Mouse (Mus musculus) lung, embryonic 15.5 days (tissue): Measurements from ENCODE around the gene Nat8f6. TPM values are rescaled to one million over a fixed set of nuclear protein-coding genes. Genes with fewer than 3 reads are reported as not detected.
"Not testable (repeated sequence)": the region's sequence is repeated elsewhere in the genome, so short reads cannot be mapped to it uniquely, and the experiment has no call there.

Experiments
- ATAC-seq: fragments of 200-750 bp; cut with Nextera tagmentation; 2 replicates; pipeline ENCODE4 v1.8.0; 2017; ENCODE audit warnings: moderate number of reproducible peaks, borderline replicate concordance; ENCODE audit not compliant: low FRiP score, low TSS enrichment; ENCODE audit errors: extremely low read depth
- H3K27ac ChIP-seq: fragments of 300-500 bp; sonication (generic); 2 replicates; pipeline ENCODE4 v1.5.1; 2015; ENCODE audit warnings: moderate library complexity, mild to moderate bottlenecking, inconsistent platforms
- H3K27me3 ChIP-seq: fragments of 300-500 bp; sonication (generic); 2 replicates; pipeline ENCODE4 v1.6.1; 2015; ENCODE audit warnings: inconsistent platforms
- H3K36me3 ChIP-seq: fragments of 300-500 bp; sonication (generic); 2 replicates; pipeline ENCODE4 v1.6.1; 2015; ENCODE audit warnings: inconsistent platforms
- H3K4me1 ChIP-seq: fragments of 300-500 bp; sonication (generic); 2 replicates; pipeline ENCODE4 v1.6.1; 2015; ENCODE audit warnings: inconsistent platforms
- H3K4me2 ChIP-seq: fragments of 300-500 bp; sonication (generic); 2 replicates; pipeline ENCODE4 v1.6.1; 2015; ENCODE audit warnings: inconsistent platforms, mild to moderate bottlenecking, moderate library complexity
- H3K4me3 ChIP-seq: fragments of 300-500 bp; sonication (generic); 2 replicates; pipeline ENCODE4 v1.5.1; 2015; ENCODE audit warnings: mild to moderate bottlenecking, inconsistent platforms
- H3K9ac ChIP-seq: fragments of 300-500 bp; sonication (generic); 2 replicates; pipeline ENCODE4 v1.6.1; 2015; ENCODE audit warnings: inconsistent platforms
- H3K9me3 ChIP-seq: fragments of 300-500 bp; sonication (generic); 2 replicates; pipeline ENCODE4 v1.6.1; 2016; ENCODE audit warnings: inconsistent platforms
- WGBS: fragments of 180-500 bp; shearing (Covaris S2); methylation state at CpG from one replicate; pipeline ENCODE4 v1.1.7; 2015; 5-methylcytosine and 5-hydroxymethylcytosine counted together
- polyA plus RNA-seq: library from polyadenylated mRNA; unstranded; fragments of >200 nt; fragmentation: Nextera tagmentation; extraction: Ambion mirVana; gene quantifications from 2 replicates; pipeline ENCODE4 v1.2.1, GENCODE M21; 2015

The Nat8f6 gene
- polyA plus RNA-seq, 1 experiment from 2014 or later: not detected

DNA sequence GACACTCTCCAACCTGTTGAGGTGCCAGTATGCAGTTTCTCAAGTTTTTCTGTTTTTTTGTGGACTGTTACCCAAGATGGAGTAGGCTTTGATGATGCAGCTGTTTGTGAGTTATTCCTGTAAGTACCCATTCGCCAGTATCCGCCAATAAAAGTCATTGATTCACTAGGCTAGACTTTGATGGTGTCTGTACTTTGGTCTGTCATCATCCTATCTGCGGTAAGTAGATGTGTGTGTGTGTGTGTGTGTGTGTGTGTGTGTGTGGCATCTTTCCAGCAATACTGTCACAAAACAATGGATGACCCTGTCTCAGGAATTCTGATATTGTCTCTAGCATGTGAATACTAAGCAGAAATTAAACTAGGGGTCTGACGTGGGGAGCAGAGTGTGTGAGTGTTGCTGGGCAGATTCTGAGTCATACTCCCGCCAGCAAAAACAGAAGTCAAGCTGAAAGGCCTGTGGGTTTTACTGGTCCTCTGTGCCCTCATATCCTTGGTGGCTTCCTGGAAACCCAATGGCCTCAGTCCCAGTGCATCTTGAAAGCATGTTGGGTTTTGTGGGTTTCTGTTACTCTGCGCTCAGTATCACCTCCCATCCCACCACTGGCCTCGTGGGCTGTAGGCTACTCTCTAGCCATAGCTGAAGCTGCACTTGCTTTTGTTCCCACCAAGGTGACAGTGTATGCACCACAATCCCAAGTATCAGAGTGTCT, 30.5 kb upstream of the Nat8f6 start:
- Histone ChIP-seq H3K27ac (no peak overlapping the region), H3K36me3 (no peaks in the 10 kb centered on the region), H3K9me3 (no peaks in the 10 kb centered on the region), H3K9ac (no peak overlapping the region), H3K4me2 (no peak overlapping the region), H3K27me3 (no peaks in the 10 kb centered on the region), H3K4me1 (no peaks in the 10 kb centered on the region), H3K4me3 (no peak overlapping the region)
- 86% methylated on average over 7 of the region's 7 CpGs for WGBS
- no peak for ATAC-seq

DNA sequence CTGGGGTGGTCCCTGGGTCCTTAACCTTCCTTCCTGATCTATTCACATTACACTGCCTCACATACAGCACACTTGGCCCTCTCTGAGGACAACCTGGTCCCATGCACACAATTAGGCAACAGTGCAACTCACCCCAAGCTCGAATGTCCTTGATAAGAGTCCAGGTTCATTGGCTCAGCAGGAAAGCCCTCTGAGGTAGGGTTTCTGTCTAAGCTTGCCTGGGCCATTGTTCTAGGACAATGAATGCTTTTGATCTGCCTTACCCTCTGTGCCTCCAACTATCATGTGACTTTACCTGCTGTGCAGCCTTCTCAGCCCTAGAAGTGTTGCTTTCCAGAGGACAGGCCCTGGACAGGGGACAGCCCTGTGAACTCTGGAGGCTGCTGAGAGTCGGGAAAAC, 28.5 kb upstream of the Nat8f6 start:
- H3K9me3 ChIP-seq: no peaks in the 10 kb centered on the region
- no peaks in the 10 kb centered on the region for H3K36me3 ChIP-seq
- no peak overlapping the region for H3K4me3 ChIP-seq
- H3K9ac ChIP-seq: no peak overlapping the region
- no peaks in the 10 kb centered on the region for H3K4me1 ChIP-seq
- ATAC-seq: no peak
- no peak overlapping the region for H3K27ac ChIP-seq
- WGBS: 16% methylated on average over 2 of the region's 2 CpGs
- H3K4me2 ChIP-seq: no peak overlapping the region
- H3K27me3 ChIP-seq: no peaks in the 10 kb centered on the region

DNA sequence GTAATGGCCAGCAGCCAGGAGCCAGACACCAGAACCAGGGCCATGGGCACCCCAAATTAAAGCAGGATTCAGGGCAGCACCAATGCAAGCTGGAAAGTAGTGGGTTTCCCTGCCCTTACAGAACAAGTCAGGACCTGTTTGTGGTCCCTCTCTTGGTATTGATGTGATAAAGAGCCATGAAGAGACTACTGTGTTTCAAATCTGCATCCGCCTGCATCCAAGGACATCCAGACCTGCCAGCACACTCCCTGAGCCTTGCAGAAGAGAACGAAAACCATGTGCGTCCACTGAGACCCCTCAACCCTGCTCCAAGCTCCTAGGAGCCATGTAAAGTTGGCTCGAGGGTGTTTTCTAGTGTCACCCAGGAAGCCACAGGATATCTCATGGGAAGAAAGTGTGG, 27.4 kb upstream of the Nat8f6 start:
- H3K27ac ChIP-seq: no peak overlapping the region
- no peaks in the 10 kb centered on the region for H3K9me3 ChIP-seq
- no peaks in the 10 kb centered on the region for H3K4me1 ChIP-seq
- H3K27me3 ChIP-seq: no peaks in the 10 kb centered on the region
- H3K36me3 ChIP-seq: no peaks in the 10 kb centered on the region
- no peak overlapping the region for H3K4me3 ChIP-seq
- no peak for ATAC-seq
- 75% methylated on average over 4 of the region's 4 CpGs for WGBS
- H3K9ac ChIP-seq: no peak overlapping the region
- no peak overlapping the region for H3K4me2 ChIP-seq

DNA sequence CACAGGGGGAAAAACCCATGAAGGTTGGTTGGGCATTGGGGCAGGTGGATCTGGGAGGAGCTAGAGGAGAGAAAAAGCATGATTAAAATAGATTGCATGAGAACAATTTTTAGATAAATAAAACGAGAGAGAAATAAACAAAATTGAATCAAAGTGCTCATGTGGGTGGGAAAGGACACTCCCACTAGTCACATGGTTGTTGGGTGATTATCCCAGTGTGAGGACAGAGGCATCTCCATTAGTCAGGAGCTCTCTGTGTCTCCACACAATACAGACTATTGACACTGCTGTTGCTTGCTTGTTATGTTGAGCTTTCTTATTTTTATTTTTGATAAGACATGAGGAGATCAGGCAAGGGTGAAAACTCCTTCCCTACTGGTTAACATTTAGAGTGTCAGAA, 26.2 kb upstream of the Nat8f6 start:
- Histone ChIP-seq H3K4me2 (no peak overlapping the region), H3K9me3 (no peaks in the 10 kb centered on the region), H3K27ac (no peak overlapping the region), H3K4me3 (no peak overlapping the region), H3K27me3 (no peaks in the 10 kb centered on the region), H3K9ac (no peak overlapping the region), H3K36me3 (no peaks in the 10 kb centered on the region), H3K4me1 (no peaks in the 10 kb centered on the region)
- ATAC-seq: no peak
- 23% methylated on average over 1 of the region's 1 CpGs for WGBS

DNA sequence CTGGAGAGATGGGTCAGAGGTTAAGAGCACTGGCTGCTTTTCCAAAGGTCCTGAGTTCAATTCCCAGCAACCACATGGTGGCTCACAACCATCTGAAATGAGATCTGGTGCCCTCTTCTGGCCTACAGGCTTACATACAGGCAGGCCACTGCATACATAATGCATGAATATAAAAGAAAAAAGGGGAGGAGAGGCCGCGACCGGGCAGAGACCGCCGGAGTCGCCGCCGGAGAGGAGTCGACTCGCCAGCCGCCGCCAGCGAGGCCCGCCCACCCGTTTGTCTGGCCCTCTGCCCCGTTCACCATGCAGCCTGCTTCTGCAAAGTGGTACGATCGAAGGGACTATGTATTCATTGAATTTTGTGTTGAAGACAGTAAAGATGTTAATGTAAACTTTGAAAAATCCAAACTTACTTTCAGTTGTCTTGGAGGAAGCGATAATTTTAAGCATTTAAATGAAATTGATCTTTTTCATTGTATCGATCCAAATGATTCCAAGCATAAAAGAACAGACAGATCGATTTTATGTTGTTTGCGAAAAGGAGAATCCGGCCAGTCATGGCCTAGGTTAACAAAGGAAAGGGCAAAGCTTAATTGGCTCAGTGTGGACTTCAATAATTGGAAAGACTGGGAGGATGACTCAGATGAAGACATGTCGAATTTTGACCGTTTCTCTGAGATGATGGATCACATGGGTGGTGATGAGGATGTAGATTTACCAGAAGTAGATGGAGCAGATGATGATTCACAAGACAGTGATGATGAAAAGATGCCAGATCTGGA, 23.1 kb upstream of the Nat8f6 start:
- not testable (repeated sequence) for ATAC-seq, H3K4me3 ChIP-seq, H3K36me3 ChIP-seq, H3K9me3 ChIP-seq, H3K4me2 ChIP-seq, H3K27me3 ChIP-seq, H3K9ac ChIP-seq, H3K4me1 ChIP-seq, H3K27ac ChIP-seq
- 81% methylated on average over 25 of the region's 25 CpGs for WGBS

DNA sequence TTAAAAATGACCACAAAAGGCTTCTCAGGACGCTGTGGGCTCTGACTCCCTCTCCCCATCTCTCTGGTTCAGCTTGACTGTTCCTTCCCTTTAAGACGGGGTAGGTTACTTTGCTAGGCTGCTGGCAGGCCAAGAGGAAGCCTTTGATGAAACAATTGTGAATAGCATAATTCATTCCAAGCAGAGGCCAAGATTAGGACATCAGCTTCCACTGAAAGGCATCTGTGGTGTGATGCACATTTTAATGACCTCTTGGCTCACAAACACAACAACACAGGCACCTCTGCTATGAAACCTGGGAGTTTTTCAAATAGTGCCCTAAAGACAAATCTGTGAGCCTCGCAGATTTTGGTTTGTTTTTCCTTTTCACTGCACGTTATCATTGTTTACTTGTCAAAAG, 19.2 kb upstream of the Nat8f6 start:
- Histone ChIP-seq H3K27me3 (no peaks in the 10 kb centered on the region), H3K9me3 (no peaks in the 10 kb centered on the region), H3K4me2 (no peak overlapping the region), H3K4me1 (no peaks in the 10 kb centered on the region), H3K27ac (no peak overlapping the region), H3K4me3 (no peak overlapping the region), H3K36me3 (no peaks in the 10 kb centered on the region), H3K9ac (no peak overlapping the region)
- 41% methylated on average over 4 of the region's 4 CpGs for WGBS
- ATAC-seq: no peak

DNA sequence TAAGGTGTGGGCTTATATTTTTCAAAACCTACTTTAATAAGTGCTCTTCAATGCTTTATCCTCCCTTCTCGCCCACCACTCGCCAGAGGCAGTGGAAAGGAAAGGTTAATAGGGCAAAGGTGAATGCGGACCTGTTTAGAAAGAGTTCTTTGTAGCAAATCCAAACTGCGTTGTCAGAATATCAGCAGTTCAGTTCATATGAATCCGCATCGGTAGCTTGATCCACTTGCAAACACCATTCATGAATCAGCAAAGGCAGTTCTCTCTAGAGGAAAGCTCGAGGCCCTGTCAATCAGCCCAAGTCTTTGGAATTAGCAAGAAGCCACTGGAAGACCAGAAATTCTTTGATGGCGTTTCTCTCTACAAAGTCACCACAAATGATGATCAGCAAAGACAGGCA, 17.9 kb upstream of the Nat8f6 start:
- no peak for ATAC-seq
- 60% methylated on average over 8 of the region's 8 CpGs for WGBS
- H3K36me3 ChIP-seq: no peaks in the 10 kb centered on the region
- no peaks in the 10 kb centered on the region for H3K4me1 ChIP-seq
- no peaks in the 10 kb centered on the region for H3K27me3 ChIP-seq
- H3K9ac ChIP-seq: no peak overlapping the region
- no peak overlapping the region for H3K4me3 ChIP-seq
- H3K27ac ChIP-seq: no peak overlapping the region
- no peak overlapping the region for H3K4me2 ChIP-seq
- no peaks in the 10 kb centered on the region for H3K9me3 ChIP-seq

DNA sequence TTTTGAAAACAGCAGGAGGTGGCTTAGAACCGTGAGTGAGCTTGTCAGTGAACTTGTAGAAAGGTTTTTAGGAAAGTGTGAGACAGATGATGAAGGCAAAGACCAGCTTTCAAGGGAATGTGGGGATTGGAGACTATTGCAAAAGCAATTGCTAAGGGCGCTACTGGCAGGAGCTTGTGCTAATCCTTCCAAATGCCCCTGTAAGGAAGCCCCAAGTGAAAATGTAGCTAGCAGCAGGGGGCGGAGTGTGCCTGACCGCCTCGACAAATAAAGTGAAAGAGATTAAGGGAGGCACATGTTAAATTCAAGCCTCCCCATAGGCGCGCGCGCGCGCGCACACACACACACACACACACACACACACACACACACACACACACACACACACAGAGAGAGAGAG, 16.6 kb upstream of the Nat8f6 start:
- H3K27me3 ChIP-seq, ATAC-seq, H3K9ac ChIP-seq, H3K4me1 ChIP-seq, H3K27ac ChIP-seq, H3K9me3 ChIP-seq, H3K4me3 ChIP-seq, H3K36me3 ChIP-seq: not testable (repeated sequence)
- WGBS: 10% methylated on average over 12 of the region's 12 CpGs
- H3K4me2 ChIP-seq: peak overlapping the region; percentile 39

DNA sequence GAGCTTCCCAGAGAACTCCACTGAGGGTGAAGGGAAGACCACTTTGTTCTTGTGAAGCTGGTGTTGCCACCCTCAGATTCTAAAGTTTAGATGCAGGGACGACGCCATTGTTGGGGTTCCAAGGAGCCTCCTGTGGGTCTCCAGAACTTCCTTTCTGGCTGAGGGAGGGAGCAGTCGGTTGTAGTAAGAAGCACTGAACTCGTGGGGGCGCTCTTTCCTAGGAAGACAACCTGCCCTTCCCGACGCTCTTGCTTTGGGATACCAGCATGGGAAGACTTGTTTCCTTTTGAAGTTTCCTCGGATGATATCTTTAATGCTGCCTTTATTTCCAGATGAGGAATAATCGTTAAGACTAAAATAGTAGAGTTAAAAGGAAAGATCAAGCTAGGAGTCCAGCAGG, 16.1 kb upstream of the Nat8f6 start:
- H3K9me3 ChIP-seq, H3K36me3 ChIP-seq, H3K4me3 ChIP-seq, H3K9ac ChIP-seq, H3K4me1 ChIP-seq, ATAC-seq, H3K27ac ChIP-seq, H3K27me3 ChIP-seq: not testable (repeated sequence)
- WGBS: 11% methylated on average over 9 of the region's 9 CpGs
- peak overlapping the region; percentile 39 for H3K4me2 ChIP-seq

DNA sequence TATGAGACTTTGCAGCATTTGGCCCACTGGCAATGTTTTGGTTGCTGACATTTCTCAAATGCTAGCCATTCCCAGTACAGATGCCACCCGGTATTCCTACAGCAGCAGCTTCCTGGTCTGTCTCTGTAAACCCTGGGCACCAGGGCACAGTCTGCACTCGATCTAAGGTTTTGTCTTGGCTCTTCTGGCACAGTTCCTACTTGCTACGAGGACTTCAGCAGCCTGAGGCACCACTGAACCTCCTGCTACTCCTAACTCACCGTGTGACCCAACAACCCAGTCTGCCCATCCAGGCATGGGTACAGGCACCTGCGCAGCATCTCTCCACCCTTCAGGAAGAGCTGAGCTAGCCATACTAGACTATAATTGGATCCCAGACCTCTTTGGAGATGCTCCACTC, 15.3 kb upstream of the Nat8f6 start:
- 68% methylated on average over 5 of the region's 5 CpGs for WGBS
- not testable (repeated sequence) for ATAC-seq, H3K27ac ChIP-seq, H3K36me3 ChIP-seq, H3K9me3 ChIP-seq, H3K9ac ChIP-seq, H3K4me3 ChIP-seq, H3K27me3 ChIP-seq, H3K4me2 ChIP-seq, H3K4me1 ChIP-seq

DNA sequence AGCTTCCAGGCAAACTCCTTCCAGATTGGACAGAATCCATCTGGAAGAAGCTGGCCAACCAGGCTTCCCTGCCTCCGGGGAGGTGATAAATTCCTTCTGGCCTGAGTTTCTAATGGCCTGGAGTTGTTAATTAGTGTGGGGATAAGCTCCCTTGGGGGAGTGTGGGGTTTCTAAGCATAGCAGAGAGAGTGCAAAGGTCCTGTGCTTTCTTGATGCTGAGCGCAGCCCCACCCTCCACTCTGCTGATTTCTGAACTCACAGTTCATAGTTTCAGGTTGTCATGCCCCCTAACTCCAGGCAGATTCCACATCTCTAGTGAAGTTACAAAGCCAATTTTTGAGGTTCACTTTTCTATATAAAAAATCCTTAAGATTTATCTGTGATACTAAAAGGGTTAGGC, 14.3 kb upstream of the Nat8f6 start:
- 75% methylated on average over 1 of the region's 2 CpGs for WGBS

DNA sequence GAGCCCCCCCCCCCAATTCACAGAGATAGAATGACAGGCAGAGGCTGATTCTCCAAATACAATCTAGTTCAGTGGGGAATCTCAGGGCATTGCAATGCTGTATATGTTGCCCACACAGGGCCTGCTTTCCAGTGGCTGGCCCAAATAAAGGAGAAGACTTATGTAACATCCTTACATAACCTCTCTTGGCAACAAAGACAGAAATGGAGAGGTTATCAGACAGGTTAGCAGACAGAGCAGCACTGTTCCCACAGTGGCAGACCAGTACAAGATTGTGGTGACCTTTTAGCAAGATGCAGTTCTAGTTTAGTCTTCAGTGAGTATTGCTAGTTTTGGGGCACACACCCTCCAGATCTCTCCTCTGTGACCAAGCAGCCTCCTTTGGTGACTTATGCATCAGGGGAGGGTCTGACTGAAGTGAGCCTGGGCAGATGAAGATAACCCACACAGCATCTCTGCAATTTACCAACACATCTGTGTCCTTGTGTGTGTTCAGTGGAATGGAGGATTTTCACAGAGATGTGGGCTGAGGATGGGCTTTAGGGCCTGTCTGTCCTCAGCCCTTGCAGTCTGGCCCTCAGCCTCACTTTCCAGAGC, 13.8 kb upstream of the Nat8f6 start:
- not testable (repeated sequence) for H3K4me3 ChIP-seq, H3K36me3 ChIP-seq, H3K4me2 ChIP-seq, H3K9ac ChIP-seq, H3K4me1 ChIP-seq, H3K27ac ChIP-seq, H3K9me3 ChIP-seq, H3K27me3 ChIP-seq, ATAC-seq

More for the DNA sequence above, 14.3 kb upstream of the Nat8f6 start:
- H3K36me3 ChIP-seq, H3K27ac ChIP-seq, H3K4me1 ChIP-seq, H3K9me3 ChIP-seq, H3K4me2 ChIP-seq, H3K4me3 ChIP-seq, H3K27me3 ChIP-seq, ATAC-seq, H3K9ac ChIP-seq: not testable (repeated sequence)
